ENCODE assay signal across 8 mouse cellular contexts in genomic region chr17:85645718-85646665, GRCm38 (mm10). TPM values are rescaled to one million over a fixed set of nuclear protein-coding genes. Genes with fewer than 3 reads are reported as not detected.
DNase-seq lines count a peak whose midpoint lies in the region; ATAC-seq and TF ChIP-seq lines count a peak whose summit lies in the region.

No protein-coding gene starts in this region.

- peak; percentile 66 for TF ChIP-seq CTCF in brain, embryonic 14.5 days (IDR thresholded peaks at IDR 0.05; ENCODE audit: borderline replicate concordance, extremely low read depth, insufficient read depth, insufficient read length)
- TF ChIP-seq CTCF in liver, embryonic 14.5 days (IDR thresholded peaks at IDR 0.05; ENCODE audit: low read depth): peak; percentile 60

- no peak for TF ChIP-seq POLR2A in brain, embryonic 14.5 days (IDR thresholded peaks at IDR 0.05; ENCODE audit: borderline replicate concordance, extremely low read depth, insufficient read depth, insufficient read length, poor library complexity, severe bottlenecking)

- peak overlapping the region; percentile 56 for H3K4me2 ChIP-seq in forebrain, embryonic 14.5 days (ENCODE audit: low read length)
- H3K4me2 ChIP-seq in hindbrain, embryonic 16.5 days (ENCODE audit: low read length): peak overlapping the region; percentile 85
- no peak overlapping the region for H3K4me2 ChIP-seq in liver, embryonic 14.5 days (ENCODE audit: low read depth)

- no peak for TF ChIP-seq EP300 in liver, embryonic 14.5 days (IDR thresholded peaks at IDR 0.05; ENCODE audit: low read depth)

- H3K4me3 ChIP-seq in forebrain, embryonic 14.5 days (ENCODE audit: low read depth, low read length): peak overlapping the region; percentile 27
- peak overlapping the region; percentile 44 for H3K4me3 ChIP-seq in hindbrain, embryonic 16.5 days (ENCODE audit: low read length)
- no peak overlapping the region; a peak in 1 of 4 replicates for H3K4me3 ChIP-seq in liver, embryonic 14.5 days (ENCODE audit: insufficient read depth in 1 of 2, low read depth in 2 of 2, low read length in 2 of 2)

- H3K27me3 ChIP-seq in forebrain, embryonic 14.5 days (replicated peaks; ENCODE audit: control insufficient read depth, insufficient read depth, low read length): peaks cover 22% of the 10 kb centered on the region
- peaks cover 28% of the 10 kb centered on the region for H3K27me3 ChIP-seq in hindbrain, embryonic 16.5 days (replicated peaks; ENCODE audit: control insufficient read depth, insufficient read depth, low read length)
- peaks cover 20% of the 10 kb centered on the region for H3K27me3 ChIP-seq in liver, embryonic 14.5 days (ENCODE audit: control insufficient read depth, insufficient read depth, low read length)

- H3K4me1 ChIP-seq in forebrain, embryonic 14.5 days (ENCODE audit: control insufficient read depth, insufficient read depth, low read length): peaks cover 3% of the 10 kb centered on the region; the same call in 1 of the 2 replicates
- H3K4me1 ChIP-seq in hindbrain, embryonic 16.5 days (ENCODE audit: control insufficient read depth, insufficient read depth, low read depth, low read length): peaks cover 7% of the 10 kb centered on the region
- no peaks in the 10 kb centered on the region for H3K4me1 ChIP-seq in liver, embryonic 14.5 days (replicated peaks; ENCODE audit: control insufficient read depth in 2 of 2, insufficient read depth in 2 of 2, low read length in 1 of 2)

- no peak overlapping the region for H3K27ac ChIP-seq in forebrain, embryonic 14.5 days (ENCODE audit: low read depth, low read length)
- no peak overlapping the region for H3K27ac ChIP-seq in hindbrain, embryonic 16.5 days (ENCODE audit: low read depth, low read length)
- no peak overlapping the region for H3K27ac ChIP-seq in liver, embryonic 14.5 days

- DNase-seq in right cerebral cortex, postnatal 4 days: peak; percentile 66
- no peak for DNase-seq in right cerebral cortex, postnatal 36 days (ENCODE audit: low spot score in 2 of 2)
- peak; percentile 90 for DNase-seq in brain, embryonic 14.5 days (ENCODE audit: low read depth)
- peak; percentile 82 for DNase-seq in forebrain, embryonic 14.5 days (ENCODE audit: low spot score)
- DNase-seq in liver, embryonic 14.5 days (ENCODE audit: low read depth in 3 of 3, low spot score in 3 of 3): no peak
- peak; percentile 92 for DNase-seq in retina, embryonic 14.5 days (ENCODE audit: low spot score)
- no peak for DNase-seq in spleen, postnatal 36 days (ENCODE audit: low spot score in 2 of 2)

- no peaks in the 10 kb centered on the region for H3K9me3 ChIP-seq in forebrain, embryonic 14.5 days (replicated peaks; ENCODE audit: control insufficient read depth, low read length)
- H3K9me3 ChIP-seq in hindbrain, embryonic 16.5 days (ENCODE audit: control insufficient read depth, low read length): no peaks in the 10 kb centered on the region
- no peaks in the 10 kb centered on the region for H3K9me3 ChIP-seq in liver, embryonic 14.5 days (ENCODE audit: control insufficient read depth, low read length)

- 1% methylated on average over 36 of the region's 36 CpGs for WGBS in forebrain, embryonic 14.5 days
- WGBS in hindbrain, embryonic 16.5 days: under 1% methylated on average over 36 of the region's 36 CpGs
- 3% methylated on average over 36 of the region's 36 CpGs for WGBS in liver, embryonic 14.5 days (ENCODE audit: insufficient replicate concordance)

- H3K9ac ChIP-seq in forebrain, embryonic 14.5 days (ENCODE audit: low read length): peak overlapping the region; percentile 51
- H3K9ac ChIP-seq in hindbrain, embryonic 16.5 days (ENCODE audit: low read depth, low read length): peak overlapping the region; percentile 62
- no peak overlapping the region for H3K9ac ChIP-seq in liver, embryonic 14.5 days (replicated peaks)

- peak; percentile 92 for ATAC-seq in forebrain, embryonic 14.5 days
- peak; percentile 79 for ATAC-seq in hindbrain, embryonic 16.5 days
- no peak for ATAC-seq in liver, embryonic 14.5 days (ENCODE audit: insufficient read depth)

- H3K36me3 ChIP-seq in forebrain, embryonic 14.5 days (ENCODE audit: control insufficient read depth, insufficient read depth, low read length): no peaks in the 10 kb centered on the region
- no peaks in the 10 kb centered on the region for H3K36me3 ChIP-seq in hindbrain, embryonic 16.5 days (ENCODE audit: control insufficient read depth, insufficient read depth, low read length)
- no peaks in the 10 kb centered on the region for H3K36me3 ChIP-seq in liver, embryonic 14.5 days (replicated peaks; ENCODE audit: control insufficient read depth, insufficient read depth, low read depth)

RNA-seq across cellular contexts. Expression of gene Six3, which starts 32.6 kb away (rescaled TPM):
- 24.0 and 26.9 TPM in 2 replicates for polyA plus RNA-seq in brain, embryonic 14.5 days (2012; rRNA removed)
- polyA plus RNA-seq in forebrain, embryonic 14.5 days (2014; fragmentation: Nextera tagmentation; extraction: Ambion mirVana): 11.3 and 15.0 TPM in 2 replicates
- polyA plus RNA-seq in hindbrain, embryonic 16.5 days (2015; fragmentation: Nextera tagmentation; extraction: Ambion mirVana): 0.06 and 2.1 TPM in 2 replicates
- 0.01 and 0.02 TPM in 2 replicates for polyA plus RNA-seq in liver, embryonic 14.5 days (2012; rRNA removed)
- not detected in 2 replicates for polyA plus RNA-seq in liver, embryonic 14.5 days (2014; fragmentation: Nextera tagmentation; extraction: Ambion mirVana)

RNA-seq across cellular contexts. Expression of gene Six2, which starts 42.1 kb away (rescaled TPM):
- 1.3 and 3.1 TPM in 2 replicates for polyA plus RNA-seq in brain, embryonic 14.5 days (2012; rRNA removed)
- polyA plus RNA-seq in forebrain, embryonic 14.5 days (2014; fragmentation: Nextera tagmentation; extraction: Ambion mirVana): 0.23 TPM in 2 replicates
- 0.36 and 0.51 TPM in 2 replicates for polyA plus RNA-seq in hindbrain, embryonic 16.5 days (2015; fragmentation: Nextera tagmentation; extraction: Ambion mirVana)
- polyA plus RNA-seq in liver, embryonic 14.5 days (2012; rRNA removed): 0.04 and 0.08 TPM in 2 replicates
- polyA plus RNA-seq in liver, embryonic 14.5 days (2014; fragmentation: Nextera tagmentation; extraction: Ambion mirVana): not detected in 2 replicates

Comparison
In these comparisons a context has a peak if more than half of its experiments do, and no peak if none do; other contexts are left out.
1. DNase-seq: peak in right cerebral cortex, postnatal 4 days (single experiment), brain, embryonic 14.5 days (single experiment), forebrain, embryonic 14.5 days (single experiment) and retina, embryonic 14.5 days (single experiment); none in right cerebral cortex, postnatal 36 days (0 of 2), liver, embryonic 14.5 days (0 of 3) and spleen, postnatal 36 days (0 of 2).
2. H3K4me3 ChIP-seq: peak in forebrain, embryonic 14.5 days (single experiment) and hindbrain, embryonic 16.5 days (single experiment); none in liver, embryonic 14.5 days (0 of 2).